Mouse (Mus musculus): ENCODE results near the gene Nmnat2. TPM values are rescaled to one million over a fixed set of nuclear protein-coding genes. Genes with fewer than 3 reads are reported as not detected.

Nmnat2 gene
- total and polyA plus RNA-seq, 2 experiments from 2014 or later = 87.6 to 152 TPM

GRCm38 (mm10) chr1:153009338-153009737, 54.5 kb downstream of the Nmnat2 start:
- ATAC-seq (ENCODE audit: low FRiP score) = no peak
- TF ChIP-seq CTCF (IDR thresholded peaks at IDR 0.05) = no peak
- Histone ChIP-seq H3K27me3 (ENCODE audit: insufficient read depth, low read length) (no peaks in the 10 kb centered on the region), H3K9me3 (ENCODE audit: low read length) (no peaks in the 10 kb centered on the region), H3K4me1 (ENCODE audit: insufficient read depth, low read length) (peaks cover 5% of the 10 kb centered on the region), H3K4me3 (ENCODE audit: low read depth, low read length) (no peak overlapping the region), H3K4me2 (ENCODE audit: low read depth, low read length, poor library complexity, severe bottlenecking) (no peak overlapping the region), H3K27ac (ENCODE audit: low read depth, low read length) (no peak overlapping the region), H3K9ac (replicated peaks; ENCODE audit: low read length, poor library complexity, severe bottlenecking) (no peak overlapping the region), H3K36me3 (ENCODE audit: insufficient read depth, low read length) (no peaks in the 10 kb centered on the region)
- 82% methylated on average over 9 of the region's 9 CpGs for whole genome bisulfite sequencing
- DNase-seq (ENCODE audit: low spot score) = no peak

- ATAC-seq (ENCODE audit: low FRiP score) = no peak
Measured at GRCm38 (mm10) chr1:153010353-153011351, 55.9 kb downstream of the Nmnat2 start.

GRCm38 (mm10) chr1:153011544-153011943, 56.8 kb downstream of the Nmnat2 start:
- DNase-seq (ENCODE audit: low spot score) (peak; percentile 53), ATAC-seq (ENCODE audit: low FRiP score) (0 out of 2 replicates have a peak, but pooled peaks have one; percentile 18)
- Histone ChIP-seq H3K4me1 (ENCODE audit: insufficient read depth, low read length) (peaks cover 16% of the 10 kb centered on the region), H3K4me2 (ENCODE audit: low read depth, low read length, poor library complexity, severe bottlenecking) (no peak overlapping the region), H3K27ac (ENCODE audit: low read depth, low read length) (peak overlapping the region; percentile 12; the same call in 1 of the 2 replicates), H3K4me3 (ENCODE audit: low read depth, low read length) (no peak overlapping the region), H3K9ac (replicated peaks; ENCODE audit: low read length, poor library complexity, severe bottlenecking) (no peak overlapping the region), H3K9me3 (ENCODE audit: low read length) (no peaks in the 10 kb centered on the region), H3K27me3 (ENCODE audit: insufficient read depth, low read length) (no peaks in the 10 kb centered on the region), H3K36me3 (ENCODE audit: insufficient read depth, low read length) (no peaks in the 10 kb centered on the region)
- TF ChIP-seq CTCF (IDR thresholded peaks at IDR 0.05) = no peak
- WGBS = 58% methylated on average over 6 of the region's 6 CpGs

More at GRCm38 (mm10) chr1:153010353-153011351, 55.9 kb downstream of the Nmnat2 start:
- Histone ChIP-seq H3K27me3 (ENCODE audit: insufficient read depth, low read length) (no peaks in the 10 kb centered on the region), H3K9me3 (ENCODE audit: low read length) (no peaks in the 10 kb centered on the region), H3K4me1 (ENCODE audit: insufficient read depth, low read length) (peaks cover 14% of the 10 kb centered on the region), H3K36me3 (ENCODE audit: insufficient read depth, low read length) (no peaks in the 10 kb centered on the region), H3K4me2 (ENCODE audit: low read depth, low read length, poor library complexity, severe bottlenecking) (no peak overlapping the region), H3K9ac (replicated peaks; ENCODE audit: low read length, poor library complexity, severe bottlenecking) (no peak overlapping the region), H3K4me3 (ENCODE audit: low read depth, low read length) (no peak overlapping the region), H3K27ac (ENCODE audit: low read depth, low read length) (no peak overlapping the region; the same call in 1 of the 2 replicates)
- no peak for TF ChIP-seq CTCF (IDR thresholded peaks at IDR 0.05)
- DNase-seq (ENCODE audit: low spot score) = no peak
- 75% methylated on average over 13 of the region's 13 CpGs for WGBS

GRCm38 (mm10) chr1:153013541-153014288, 58.9 kb downstream of the Nmnat2 start:
- Histone ChIP-seq H3K4me2 (ENCODE audit: low read depth, low read length, poor library complexity, severe bottlenecking) (no peak overlapping the region), H3K9ac (replicated peaks; ENCODE audit: low read length, poor library complexity, severe bottlenecking) (no peak overlapping the region), H3K9me3 (ENCODE audit: low read length) (no peaks in the 10 kb centered on the region), H3K27ac (ENCODE audit: low read depth, low read length) (peak overlapping the region; percentile 65; the same call in 1 of the 2 replicates), H3K4me3 (ENCODE audit: low read depth, low read length) (no peak overlapping the region), H3K27me3 (ENCODE audit: insufficient read depth, low read length) (no peaks in the 10 kb centered on the region), H3K4me1 (ENCODE audit: insufficient read depth, low read length) (peaks cover 16% of the 10 kb centered on the region), H3K36me3 (ENCODE audit: insufficient read depth, low read length) (no peaks in the 10 kb centered on the region; the same call in 1 of the 2 replicates)
- 87% methylated on average over 2 of the region's 2 CpGs for WGBS
- ATAC-seq (ENCODE audit: low FRiP score) = no peak
- no peak for TF ChIP-seq CTCF (IDR thresholded peaks at IDR 0.05)
- DNase-seq (ENCODE audit: low spot score) = no peak

- Histone ChIP-seq H3K27me3 (ENCODE audit: insufficient read depth, low read length) (no peaks in the 10 kb centered on the region), H3K4me2 (ENCODE audit: low read depth, low read length, poor library complexity, severe bottlenecking) (no peak overlapping the region), H3K4me3 (ENCODE audit: low read depth, low read length) (no peak overlapping the region), H3K36me3 (ENCODE audit: insufficient read depth, low read length) (no peaks in the 10 kb centered on the region; the same call in 1 of the 2 replicates), H3K9me3 (ENCODE audit: low read length) (no peaks in the 10 kb centered on the region), H3K9ac (replicated peaks; ENCODE audit: low read length, poor library complexity, severe bottlenecking) (no peak overlapping the region), H3K27ac (ENCODE audit: low read depth, low read length) (peak overlapping the region; percentile 65), H3K4me1 (ENCODE audit: insufficient read depth, low read length) (peaks cover 16% of the 10 kb centered on the region)
- 6% methylated on average over 14 of the region's 14 CpGs for WGBS
- TF ChIP-seq CTCF (IDR thresholded peaks at IDR 0.05) = no peak
- peak; percentile 85 for DNase-seq (ENCODE audit: low spot score)
- ATAC-seq (ENCODE audit: low FRiP score) = peak; percentile 67
Measured at GRCm38 (mm10) chr1:153014431-153015186, 59.8 kb downstream of the Nmnat2 start.

All from midbrain, postnatal 0 days (tissue).